Mouse (Mus musculus) C2C12 (cell line): ENCODE measurements around the gene Itgb2l. TPM values are rescaled to one million over a fixed set of nuclear protein-coding genes. Genes with fewer than 3 reads are reported as not detected.

Experiments used
- H3K27me3 ChIP-seq: one replicate; pipeline ENCODE4 v1.6.1; 2011; ENCODE audit not compliant: control insufficient read depth, insufficient read depth, insufficient read length
- H3K36me3 ChIP-seq: one replicate; pipeline ENCODE4 v1.6.1; 2011; ENCODE audit not compliant: control insufficient read depth, insufficient read depth
- H3K4me3 ChIP-seq: one replicate; pipeline ENCODE4 v1.5.1; 2011; ENCODE audit warnings: mild to moderate bottlenecking, control low read depth; ENCODE audit not compliant: poor library complexity, insufficient read depth, severe bottlenecking
- H3K79me2 ChIP-seq: one replicate; pipeline ENCODE4 v1.6.1; 2011; ENCODE audit not compliant: control insufficient read depth, insufficient read depth
- H3K79me3 ChIP-seq: one replicate; pipeline ENCODE4 v1.6.1; 2011; ENCODE audit warnings: low read depth, control low read depth
- H3ac ChIP-seq: one replicate; pipeline ENCODE3; 2011; ENCODE audit warnings: low read depth; ENCODE audit not compliant: control insufficient read depth, insufficient read length
- CEBPB ChIP-seq: IDR thresholded peaks from one replicate; pipeline ENCODE4 v1.6.1; 2011; ENCODE audit warnings: low read depth, mild to moderate bottlenecking, control low read depth, moderate library complexity
- CTCF ChIP-seq: IDR thresholded peaks from one replicate; pipeline ENCODE4 v1.5.1; 2011; ENCODE audit not compliant: control insufficient read depth, insufficient read depth, insufficient read length
- FOSL1 ChIP-seq: IDR thresholded peaks from one replicate; pipeline ENCODE4 v1.8.0; 2011; ENCODE audit warnings: mild to moderate bottlenecking, low read length; ENCODE audit not compliant: poor library complexity, insufficient read depth, severe bottlenecking
- MAX ChIP-seq: IDR thresholded peaks from one replicate; pipeline ENCODE4 v1.6.1; 2011; ENCODE audit warnings: mild to moderate bottlenecking, control low read depth
- MYOD1 ChIP-seq: IDR thresholded peaks from one replicate; pipeline ENCODE4 v1.6.1; 2011; ENCODE audit warnings: low read depth; ENCODE audit not compliant: control insufficient read depth, insufficient read length
- MYOG ChIP-seq: IDR thresholded peaks from one replicate; pipeline ENCODE4 v1.6.1; 2011; ENCODE audit not compliant: control insufficient read depth, insufficient read length; ENCODE audit errors: extremely low read depth
- USF1 ChIP-seq: IDR thresholded peaks from one replicate; pipeline ENCODE4 v1.6.1; 2011; ENCODE audit warnings: low read depth, mild to moderate bottlenecking, control low read depth, moderate library complexity
- polyA plus RNA-seq: library from polyadenylated mRNA; unstranded; fragments of >200 nt; fragmentation: generic; extraction: Trizol; gene quantifications from one replicate; pipeline ENCODE4 v1.2.1, GENCODE M21; 2012; ENCODE audit warnings: missing spikeins

The Itgb2l gene
- polyA plus RNA-seq, 1 experiment: 0.12 TPM

GRCm38 (mm10) chr16:96439682-96440081 is 3.7 kb downstream of the Itgb2l start:
- no peaks in the 10 kb centered on the region for H3K79me3 ChIP-seq
- no peaks in the 10 kb centered on the region for H3K79me2 ChIP-seq
- H3ac ChIP-seq: no peak overlapping the region
- H3K36me3 ChIP-seq: no peaks in the 10 kb centered on the region
- H3K27me3 ChIP-seq: no peaks in the 10 kb centered on the region
- no peak overlapping the region for H3K4me3 ChIP-seq
- TF ChIP-seq CEBPB (no peak), MAX (no peak), FOSL1 (no peak), CTCF (no peak), MYOD1 (no peak), MYOG (no peak), USF1 (no peak)

GRCm38 (mm10) chr16:96438946-96439345 is 4.5 kb downstream of the Itgb2l start:
- Histone ChIP-seq H3K27me3 (no peaks in the 10 kb centered on the region), H3K36me3 (no peaks in the 10 kb centered on the region), H3ac (no peak overlapping the region), H3K4me3 (no peak overlapping the region), H3K79me3 (no peaks in the 10 kb centered on the region), H3K79me2 (no peaks in the 10 kb centered on the region)
- TF ChIP-seq MYOD1 (no peak), MAX (no peak)

GRCm38 (mm10) chr16:96434024-96434785 is 9.2 kb downstream of the Itgb2l start:
- Histone ChIP-seq H3K36me3 (no peaks in the 10 kb centered on the region), H3ac (no peak overlapping the region), H3K79me2 (no peaks in the 10 kb centered on the region), H3K27me3 (no peaks in the 10 kb centered on the region), H3K79me3 (no peaks in the 10 kb centered on the region), H3K4me3 (no peak overlapping the region)
- TF ChIP-seq FOSL1: no peak
- no peak for TF ChIP-seq CEBPB
- TF ChIP-seq CTCF: no peak
- no peak for TF ChIP-seq MAX
- no peak for TF ChIP-seq MYOG
- no peak for TF ChIP-seq USF1
- TF ChIP-seq MYOD1: no peak

GRCm38 (mm10) chr16:96433266-96433665 is 10.2 kb downstream of the Itgb2l start:
- Histone ChIP-seq H3K4me3 (no peak overlapping the region), H3K27me3 (no peaks in the 10 kb centered on the region), H3K79me2 (no peaks in the 10 kb centered on the region), H3K36me3 (no peaks in the 10 kb centered on the region), H3K79me3 (no peaks in the 10 kb centered on the region), H3ac (no peak overlapping the region)
- TF ChIP-seq CEBPB (no peak), CTCF (no peak), MAX (no peak), USF1 (no peak), MYOD1 (no peak), FOSL1 (no peak), MYOG (no peak)

- H3K27me3 ChIP-seq: no peaks in the 10 kb centered on the region
- H3ac ChIP-seq: no peak overlapping the region
- no peak overlapping the region for H3K4me3 ChIP-seq
- no peaks in the 10 kb centered on the region for H3K79me2 ChIP-seq
- TF ChIP-seq MYOG: no peak
- H3K36me3 ChIP-seq: no peaks in the 10 kb centered on the region
- no peaks in the 10 kb centered on the region for H3K79me3 ChIP-seq
Measured at GRCm38 (mm10) chr16:96429046-96429445, 14.4 kb downstream of the Itgb2l start.

- Histone ChIP-seq H3ac (no peak overlapping the region), H3K79me3 (no peaks in the 10 kb centered on the region), H3K27me3 (no peaks in the 10 kb centered on the region), H3K4me3 (no peak overlapping the region), H3K79me2 (no peaks in the 10 kb centered on the region), H3K36me3 (no peaks in the 10 kb centered on the region)
- TF ChIP-seq MYOG (no peak), USF1 (no peak), MYOD1 (no peak), CEBPB (no peak), FOSL1 (no peak), CTCF (no peak), MAX (no peak)
Measured at GRCm38 (mm10) chr16:96426671-96427070, 16.7 kb downstream of the Itgb2l start.
